Comparison of ENCODE assay signal across 18 mouse cellular contexts in the genomic region with DNA sequence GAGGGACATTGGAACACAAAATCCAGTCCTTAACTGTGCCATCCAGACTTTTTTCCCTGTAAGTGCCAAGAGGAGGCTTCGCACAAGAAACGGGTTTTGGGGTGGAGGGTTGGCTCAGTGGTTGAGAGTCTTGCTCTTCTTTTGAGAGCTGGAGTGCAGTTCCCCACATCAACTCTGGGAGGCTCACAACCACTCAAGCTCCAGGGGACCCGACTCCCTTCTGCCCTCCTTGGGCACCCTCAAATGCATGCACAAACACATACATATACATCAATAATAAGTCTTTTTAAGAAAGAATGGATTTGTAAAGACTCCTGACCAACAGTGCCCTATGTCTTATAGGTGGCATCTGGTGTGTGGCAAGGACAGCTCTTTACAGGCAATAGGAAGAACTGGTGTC. TPM values are rescaled to one million over a fixed set of nuclear protein-coding genes. Genes with fewer than 3 reads are reported as not detected.
DNase-seq lines count a peak whose midpoint lies in the region; ATAC-seq and TF ChIP-seq lines count a peak whose summit lies in the region.
"Had no signal": no experiment of that assay in that cellular context is flagged by ENCODE, and none has a peak within 500 bp of the region (broad histone marks: within the 10 kb centered on the region; RNA-seq: fewer than 3 reads in every experiment).

No protein-coding gene starts in this region.

- no peak for TF ChIP-seq EP300 in CH12.LX (IDR thresholded peaks at IDR 0.05; ENCODE audit: low read length)

- peak; percentile 45 for TF ChIP-seq CTCF in left cerebral cortex, adult 2 months (IDR thresholded peaks at IDR 0.05)
- TF ChIP-seq CTCF in CH12.LX (conservative IDR thresholded peaks at IDR 0.05 in 1 of 2, IDR thresholded peaks at IDR 0.05 in 1 of 2; ENCODE audit: low read depth in 2 of 2, low read length in 2 of 2), result peak; percentile 18 to 51; a peak in 2 of 4 replicates

- in situ Hi-C loops in CH12.LX (cut with MboI; ENCODE audit: low pct_ligation_motif_present, low pct_unique_long_range_greater_than_20kb, low sequenced_read_pairs), result no loop called here

- H3K4me3 ChIP-seq in left cerebral cortex, adult 2 months, result no peak overlapping the region
- H3K4me3 ChIP-seq in CH12.LX (replicated peaks in 1 of 3; ENCODE audit: low read depth in 2 of 3, low read length in 2 of 3, poor library complexity in 1 of 3), result no peak overlapping the region
- H3K4me3 ChIP-seq: heart, embryonic 13.5 days; midbrain, embryonic 15.5 days; stomach, embryonic 15.5 days had no signal

- peaks cover 0 to 5% of the 10 kb centered on the region in 2 experiments; a peak in 3 of 4 replicates for H3K4me1 ChIP-seq in CH12.LX (ENCODE audit: control insufficient read depth in 1 of 2, insufficient read depth in 2 of 2)
- H3K4me1 ChIP-seq: heart, embryonic 13.5 days; midbrain, embryonic 15.5 days; stomach, embryonic 15.5 days had no signal

- dilution Hi-C loops in CH12.LX (cut with MboI; ENCODE audit: extremely low pct_ligation_motif_present, extremely low pct_unique_long_range_greater_than_20kb, low sequenced_read_pairs), result no loop called here

- no peaks in the 10 kb centered on the region for H3K36me3 ChIP-seq in CH12.LX (replicated peaks in 1 of 2; ENCODE audit: control insufficient read depth in 1 of 2, insufficient read depth in 1 of 2, low read length in 1 of 2)
- H3K36me3 ChIP-seq: G1E; heart, embryonic 13.5 days; midbrain, embryonic 15.5 days; stomach, embryonic 15.5 days had no signal

- H3K27ac ChIP-seq in left cerebral cortex, adult 2 months, result no peak overlapping the region
- no peak overlapping the region for H3K27ac ChIP-seq in CH12.LX (ENCODE audit: insufficient read depth, low read depth)
- H3K27ac ChIP-seq: heart, embryonic 13.5 days; hindbrain, embryonic 14.5 days; midbrain, embryonic 15.5 days; stomach, embryonic 15.5 days had no signal

- H3K79me2 ChIP-seq in CH12.LX (replicated peaks; ENCODE audit: control insufficient read depth, extremely low read depth, insufficient read depth, poor library complexity, severe bottlenecking), result no peaks in the 10 kb centered on the region

- no peak; the same call in none of the 2 replicates for TF ChIP-seq RAD21 in CH12.LX (IDR thresholded peaks at IDR 0.05; ENCODE audit: low read depth, low read length)

- no peaks in the 10 kb centered on the region for H3K9me3 ChIP-seq in CH12.LX (replicated peaks; ENCODE audit: low read length)
- H3K9me3 ChIP-seq: G1E; heart, embryonic 13.5 days; midbrain, embryonic 15.5 days; stomach, embryonic 15.5 days had no signal

- ATAC-seq in hematopoietic stem cell, adult 5-6 weeks (replicated peaks in 1 of 2; ENCODE audit: insufficient read depth in 1 of 2, low FRiP score in 2 of 2, low TSS enrichment in 1 of 2, low read depth in 1 of 2, poor library complexity in 2 of 2, severe bottlenecking in 2 of 2), result peak; percentile 36 to 56; a peak in 3 of 4 replicates
- ATAC-seq: forebrain, embryonic 16.5 days; midbrain, embryonic 15.5 days had no signal

- DNase-seq in left cerebral cortex, adult 2 months (ENCODE audit: extremely low spot score in 1 of 2, low spot score in 2 of 2), result no peak
- no peak for DNase-seq in left cerebral cortex, postnatal 4 days
- DNase-seq in 416B (ENCODE audit: low read depth), result peak; percentile 29
- DNase-seq in CH12.LX (ENCODE audit: extremely low read depth), result no peak
- no peak for DNase-seq in gastrocnemius, adult 8-10 months (ENCODE audit: low spot score in 2 of 2)
- no peak for DNase-seq in adrenal gland, postnatal 10 days
- DNase-seq: cerebellum, adult 9-10 months; gastrocnemius, postnatal 10 days; kidney, adult 9 months; lung, postnatal 4 days had no signal

- TF ChIP-seq POLR2A in CH12.LX (IDR thresholded peaks at IDR 0.05; ENCODE audit: low read depth, low read length), result no peak

- intact Hi-C loops in left cerebral cortex, adult 2 months (cut with DNase I), result no loop called here
- intact Hi-C loops in left cerebral cortex, postnatal 4 days (cut with DNase I), result loop anchor here (5.0 kb wide), 1 partner anchor 276 kb away; no protein-coding TSS in a partner anchor

- H3K27me3 ChIP-seq in CH12.LX (replicated peaks), result peaks cover 2% of the 10 kb centered on the region
- H3K27me3 ChIP-seq: midbrain, embryonic 15.5 days; stomach, embryonic 15.5 days had no signal

- no peak overlapping the region for H3K9ac ChIP-seq in CH12.LX (ENCODE audit: insufficient read depth, low read depth)
- H3K9ac ChIP-seq: heart, embryonic 13.5 days; hindbrain, embryonic 14.5 days; midbrain, embryonic 15.5 days; stomach, embryonic 15.5 days had no signal

- no peak overlapping the region for H3K4me2 ChIP-seq in CH12.LX (ENCODE audit: insufficient read depth, low read depth, poor library complexity, severe bottlenecking)
- H3K4me2 ChIP-seq: heart, embryonic 13.5 days; hindbrain, embryonic 14.5 days; liver, embryonic 11.5 days; midbrain, embryonic 15.5 days; stomach, embryonic 15.5 days had no signal

TF ChIP-seq in CH12.LX, 34 proteins besides CTCF, POLR2A, EP300 and RAD21:
- TF ChIP-seq KAT2A (IDR thresholded peaks at IDR 0.05; ENCODE audit: insufficient replicate concordance, low read length) (no peak), TBP (conservative IDR thresholded peaks at IDR 0.05; ENCODE audit: low read depth, low read length) (no peak)

RNA-seq across cellular contexts. Expression of a gene that starts 35.6 kb away (rescaled TPM):
- 10 to 100 TPM; 71.8 to 78.4 TPM for total RNA-seq in left cerebral cortex, adult 2 months (2021)
- 100 to 1,000 TPM; 155 to 159 TPM for total RNA-seq in left cerebral cortex, postnatal 4 days (2021)
- total RNA-seq in CH12.LX (2012; rRNA removed), result 216 and 311 TPM in 2 replicates
- 272 and 304 TPM in 2 replicates for total RNA-seq in CH12.LX (2014; rRNA removed)
- polyA plus RNA-seq in CH12.LX (2012; ENCODE audit: insufficient read length, low read depth), result 392 and 405 TPM in 2 replicates
- total RNA-seq in hematopoietic stem cell, adult 5-6 weeks (2017), result 752 and 856 TPM in 2 replicates
- 10 to 100 TPM; 20.1 to 28.8 (median 26.1) TPM for total RNA-seq in gastrocnemius, adult 8-10 months (2022)
- total RNA-seq in adrenal gland, postnatal 10 days (2021), result 100 to 1,000 TPM; 107 to 109 TPM
